Mouse (Mus musculus) heart, postnatal 36 days (tissue): ENCODE results near the gene Sptbn4. TPM values are rescaled to one million over a fixed set of nuclear protein-coding genes. Genes with fewer than 3 reads are reported as not detected.

Experiments used
- DNase-seq, 2 experiments: peaks; one replicate each; pipeline ENCODE4 v3.0.0; 2021 to 2022
- intact Hi-C: fragments of 180-260 bp; cut with DNase I; formaldehyde crosslinking; loops from one replicate; pipeline ENCODE4 v1.15.1; 2025
- total RNA-seq, 2 experiments: library from RNA; stranded (reverse); gene quantifications; 2 replicates each; pipeline ENCODE4 v1.2.3; 2021

Sptbn4 gene
- total RNA-seq, 2 experiments from 2014 or later, result 0.22 to 0.41 TPM

DNA sequence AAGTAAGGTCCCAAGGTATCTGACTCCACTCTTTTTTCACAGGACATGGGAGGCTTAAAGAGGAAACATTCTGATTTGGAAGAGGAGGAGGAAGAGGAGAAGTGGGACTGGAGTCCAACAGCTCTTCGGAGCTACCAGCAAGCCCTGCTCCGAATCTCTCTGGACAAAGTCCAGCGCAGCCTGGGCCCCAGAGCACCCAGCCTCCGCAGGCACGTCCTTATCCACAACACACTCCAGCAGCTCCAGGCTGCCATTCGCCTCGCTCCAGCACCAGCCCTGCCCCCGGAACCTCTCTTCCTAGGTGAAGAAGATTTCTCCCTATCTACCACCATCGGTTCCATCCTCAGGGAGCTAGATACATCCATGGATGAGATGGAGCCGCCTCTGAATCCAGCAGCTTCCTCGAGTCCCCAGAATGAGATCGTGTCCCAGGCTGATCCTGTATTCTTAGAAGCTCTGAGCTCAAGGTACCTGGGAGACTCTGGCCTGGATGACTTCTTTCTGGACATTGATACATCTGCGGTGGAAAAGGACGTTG is 28.7 kb upstream of the Sptbn4 start:
- intact Hi-C loops, result no loop called here
- DNase-seq, result no peak

DNA sequence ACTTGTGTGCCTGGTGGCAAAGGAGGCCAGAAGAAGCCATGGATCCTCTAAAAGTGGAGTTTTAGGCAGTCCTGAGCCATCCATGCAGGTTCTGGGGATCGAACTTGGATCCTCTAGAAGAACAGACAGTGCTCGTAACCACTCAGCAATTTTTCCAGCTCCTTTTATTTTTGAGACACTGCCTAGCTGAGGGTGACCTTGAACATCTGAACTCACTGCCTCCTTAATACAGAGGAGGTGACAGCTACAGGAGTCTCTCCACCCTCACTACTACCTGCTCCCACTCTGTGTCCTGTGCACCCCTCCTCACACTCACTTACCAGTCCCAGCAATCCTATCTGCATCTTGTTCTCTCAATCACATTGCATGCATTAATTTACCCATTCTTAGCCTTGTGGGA is 28.1 kb upstream of the Sptbn4 start:
- intact Hi-C loops, result loop anchor here (1.0 to 2.0 kb wide), 2 partner anchors 15 to 51 kb away; no protein-coding TSS in a partner anchor
- no peak for DNase-seq

DNA sequence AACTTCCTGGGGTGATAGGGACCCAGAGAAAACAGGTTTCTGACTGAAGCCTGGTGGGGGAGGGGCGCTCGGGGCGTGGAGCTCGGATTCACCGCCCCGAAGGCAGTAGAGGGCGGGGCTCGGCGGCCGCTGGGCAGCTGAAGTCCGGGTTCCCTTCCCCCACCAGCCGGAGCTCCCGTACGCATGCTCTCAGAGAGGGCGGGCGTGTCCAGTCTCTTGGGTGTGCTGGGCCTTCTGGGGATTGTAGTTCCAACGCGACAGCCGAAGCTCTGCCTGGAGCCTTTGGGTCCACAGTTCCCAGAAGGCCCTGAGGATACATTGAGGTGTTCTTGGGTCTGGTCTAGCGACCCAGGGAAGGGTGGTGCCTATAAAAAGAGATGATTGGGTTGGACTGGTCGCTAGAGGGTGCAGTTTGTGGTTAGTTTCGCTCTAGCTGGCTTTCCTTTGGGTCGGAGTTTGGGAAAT is 27.0 kb upstream of the Sptbn4 start:
- peak; percentile 96 to 98 for DNase-seq
- intact Hi-C loops, result loop anchor here (2.0 to 5.0 kb wide), 2 partner anchors 16 to 117 kb away; partner anchors contain the start of genes Gm20479 and Shkbp1

DNA sequence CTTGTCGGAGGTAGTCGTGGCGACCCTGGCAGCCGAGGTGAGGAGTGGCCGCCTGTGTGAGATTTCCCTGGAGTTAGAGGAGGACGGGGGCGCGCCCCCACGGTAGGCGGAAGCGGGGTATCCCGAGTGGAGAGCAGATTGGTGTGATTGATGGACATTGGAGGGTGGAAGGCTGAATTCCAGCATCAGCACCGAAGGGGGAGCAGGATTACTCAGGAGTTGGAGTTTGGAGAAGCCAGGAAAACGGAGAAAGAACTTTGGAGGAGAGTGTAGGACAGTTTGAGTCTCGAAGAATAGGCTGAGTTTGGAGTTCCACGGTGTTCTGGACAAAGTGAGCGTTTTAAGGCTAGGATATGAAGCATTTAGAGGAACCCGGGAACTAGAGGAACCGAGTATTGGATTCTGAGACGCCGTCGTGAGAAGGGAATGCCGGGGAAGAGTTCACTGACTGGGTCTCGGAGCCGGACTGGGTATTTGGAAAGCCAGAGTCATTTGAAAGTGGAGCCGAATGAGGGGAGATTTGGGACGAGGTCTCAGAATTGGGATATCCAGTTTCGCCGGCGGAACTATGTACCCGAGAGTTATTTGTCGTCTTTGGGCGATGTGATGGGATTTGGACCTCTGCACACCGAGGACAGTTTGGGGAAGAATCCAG is 26.5 kb upstream of the Sptbn4 start:
- DNase-seq, result no peak
- intact Hi-C loops, result loop anchor here (2.0 to 5.0 kb wide), 2 partner anchors 17 to 117 kb away; partner anchors contain the start of genes Gm20479 and Shkbp1

DNA sequence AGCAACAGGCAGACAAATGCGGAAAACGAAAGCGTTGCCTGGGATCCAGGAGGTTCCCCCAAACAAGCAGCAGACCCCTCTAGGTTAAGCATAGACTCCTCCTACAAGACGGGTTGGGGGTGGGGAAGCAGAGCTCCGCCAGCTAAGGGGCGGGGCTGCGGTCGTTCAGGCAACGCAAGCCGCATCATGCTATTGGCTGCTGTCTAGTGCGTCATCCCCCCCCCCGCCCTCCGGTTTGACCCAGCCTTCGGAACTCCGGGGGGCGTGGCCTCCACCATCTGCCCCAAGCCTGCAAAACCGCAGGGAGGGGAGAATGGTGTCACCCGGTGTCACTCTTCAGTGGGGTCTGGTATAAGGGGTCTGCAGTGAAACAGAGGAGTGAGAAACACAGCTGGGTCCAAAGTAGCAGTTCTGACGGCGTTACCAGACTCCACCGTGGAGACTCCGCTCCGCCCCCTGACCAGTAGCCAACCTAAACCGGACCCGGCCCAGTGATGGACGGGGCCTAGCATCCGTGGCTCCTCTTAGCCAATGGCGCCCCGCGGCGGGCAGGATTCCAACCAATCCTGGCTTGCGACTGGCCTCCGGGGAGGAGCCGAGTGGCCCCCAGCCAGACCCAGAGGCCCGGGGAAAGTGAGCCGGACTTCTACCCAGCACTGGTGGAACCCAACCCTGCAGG is 25.8 kb upstream of the Sptbn4 start, which contains the start of gene Sertad3:
Gene Sertad3, plus strand, starts transcription at position 613 of the 679 bp plus-strand sequence.
- intact Hi-C loops, result loop anchor here (5.0 kb wide), 1 partner anchor 116 kb away; the partner anchor contains the start of genes Gm20479 and Shkbp1
- DNase-seq, result peak; percentile 100

DNA sequence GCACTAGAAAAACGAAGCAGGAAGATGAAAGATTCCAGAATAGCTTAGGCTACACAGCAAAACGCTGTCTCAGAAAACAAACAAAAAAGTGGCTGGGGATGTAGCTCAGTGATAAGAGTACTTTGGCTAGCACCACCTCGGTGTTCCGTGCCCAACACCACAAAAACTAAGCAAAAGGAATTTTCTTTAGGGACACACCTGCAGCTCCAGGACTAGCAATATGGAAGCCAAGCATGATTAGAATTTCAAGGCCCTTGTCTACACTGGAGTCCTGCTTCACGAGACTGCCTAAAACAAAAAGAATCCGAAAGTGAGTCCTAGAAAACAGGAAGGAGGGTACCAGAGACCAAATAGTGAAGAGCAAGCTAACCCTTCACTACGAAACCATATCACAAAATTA is 25.1 kb upstream of the Sptbn4 start:
- peak in 1 of 2 experiments; percentile 42 for DNase-seq
- intact Hi-C loops, result loop anchor here (5.0 kb wide), 1 partner anchor 115 kb away; the partner anchor contains the start of genes Gm20479 and Shkbp1

DNA sequence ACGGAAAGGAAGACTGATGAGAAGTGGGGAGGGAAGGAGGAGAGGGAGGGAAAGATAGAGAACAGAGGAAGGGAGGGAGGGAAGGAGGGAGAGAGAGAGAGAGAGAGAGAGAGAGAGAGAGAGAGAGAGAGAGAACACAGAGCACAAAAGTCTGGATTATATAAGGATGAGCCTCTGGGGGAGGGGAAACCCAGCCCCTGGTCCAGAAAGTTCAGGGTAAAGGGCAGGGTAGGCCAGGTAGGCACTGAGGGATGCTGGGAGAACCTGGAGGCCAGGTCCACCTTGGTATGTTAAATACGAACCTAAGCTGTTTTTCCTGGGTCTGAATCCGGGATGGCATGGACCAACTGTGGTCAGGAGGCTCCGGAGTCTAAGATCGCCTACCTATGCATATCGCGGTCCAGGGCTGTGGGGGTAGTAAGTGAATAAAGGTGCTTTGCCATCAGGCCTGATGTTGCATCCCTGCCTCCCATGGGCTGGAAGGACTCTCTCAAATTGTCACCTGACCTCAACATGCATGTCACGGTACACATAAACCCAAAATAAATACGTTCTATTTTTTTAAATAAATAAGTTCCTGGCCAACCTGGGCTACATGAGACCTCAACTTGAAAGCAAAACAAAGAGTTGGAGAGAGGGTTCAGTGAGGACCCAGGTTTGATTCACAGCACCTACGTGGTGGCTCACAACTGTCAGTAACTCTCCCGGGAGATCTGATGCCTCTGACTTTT is 24.1 kb upstream of the Sptbn4 start:
- intact Hi-C loops, result loop anchor here (5.0 kb wide), 1 partner anchor 114 kb away; the partner anchor contains the start of genes Gm20479 and Shkbp1
- DNase-seq, result no peak

DNA sequence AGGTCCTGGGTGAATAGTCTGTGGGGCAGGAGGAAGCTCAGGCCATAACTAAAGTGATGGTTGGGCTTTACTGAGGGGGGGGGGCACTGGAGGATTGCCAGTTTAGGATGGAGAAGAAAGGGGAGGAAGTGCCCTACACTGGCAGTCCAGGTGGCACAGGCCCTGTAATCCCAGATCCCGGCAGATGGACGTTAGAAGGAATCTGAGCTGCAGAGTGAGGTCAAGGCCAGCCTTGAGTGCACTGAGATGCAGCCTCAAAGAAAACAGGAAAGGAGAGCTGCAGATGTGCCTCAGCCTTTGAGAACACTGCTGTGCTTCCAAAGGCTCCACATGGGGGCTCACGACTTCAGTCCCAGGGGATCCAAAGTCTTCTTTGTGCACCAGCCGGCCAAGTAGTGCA is 20.2 kb upstream of the Sptbn4 start:
- intact Hi-C loops, result no loop called here

DNA sequence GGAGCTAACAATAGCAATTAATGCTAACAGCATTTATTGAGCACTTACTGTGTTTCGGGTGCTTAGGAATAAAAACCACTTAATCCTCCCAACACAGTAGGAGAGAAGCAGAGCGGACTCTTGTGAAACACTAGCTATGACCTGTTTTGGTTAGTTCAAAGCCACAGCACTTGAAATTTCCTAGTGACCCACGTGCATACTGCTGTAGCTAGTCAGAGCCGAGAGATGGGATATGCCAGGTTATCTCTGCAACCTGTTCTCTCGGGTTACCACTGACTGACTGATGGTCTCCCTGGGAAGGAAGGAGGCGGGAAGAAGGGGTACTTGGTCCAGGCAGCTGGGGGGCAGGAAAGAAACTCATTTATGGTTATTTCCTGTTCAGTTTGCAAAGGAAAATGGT is 13.0 kb upstream of the Sptbn4 start:
- DNase-seq, result no peak
- intact Hi-C loops, result no loop called here

More for the DNA sequence above, 20.2 kb upstream of the Sptbn4 start:
- no peak for DNase-seq

DNA sequence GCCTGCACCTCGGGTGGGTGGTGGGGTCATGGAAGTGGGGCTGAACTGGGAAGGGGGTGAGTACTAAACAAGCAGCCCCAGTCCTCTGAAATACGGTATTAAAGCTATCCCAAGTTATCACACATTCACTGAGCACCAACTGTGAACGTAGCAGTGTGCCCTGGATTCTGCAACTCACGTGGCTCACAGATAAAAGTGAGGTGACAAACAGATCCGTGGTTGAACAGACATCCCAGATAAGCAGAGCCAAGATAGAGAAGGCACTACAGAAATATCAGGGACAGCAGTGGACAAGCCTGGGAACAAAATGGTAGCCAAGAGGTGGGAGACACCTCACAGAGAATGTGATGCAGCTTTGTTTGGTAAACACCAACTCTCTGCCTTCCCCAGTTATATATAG is 12.2 kb upstream of the Sptbn4 start:
- intact Hi-C loops, result no loop called here
- no peak for DNase-seq

DNA sequence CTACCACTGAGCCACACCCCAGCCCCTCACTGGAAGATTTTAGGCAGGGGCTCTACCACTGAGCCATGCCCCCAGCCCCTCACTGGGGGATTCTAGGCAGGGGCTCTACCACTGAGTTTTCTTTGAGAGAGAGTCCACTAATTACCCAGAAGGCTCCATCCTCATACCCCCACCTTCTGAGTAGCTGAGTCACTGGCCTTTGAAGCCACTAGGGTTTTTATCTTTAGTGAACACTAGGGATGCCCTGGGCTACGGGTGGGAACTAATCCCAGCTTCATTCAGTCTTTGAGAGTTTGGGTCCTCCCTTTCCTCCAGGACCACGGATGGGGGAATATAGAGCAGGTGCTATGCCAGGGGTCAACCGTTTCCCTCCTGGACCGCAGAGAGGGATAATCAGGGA is 11.1 kb upstream of the Sptbn4 start:
- no peak for DNase-seq
- intact Hi-C loops, result no loop called here

DNA sequence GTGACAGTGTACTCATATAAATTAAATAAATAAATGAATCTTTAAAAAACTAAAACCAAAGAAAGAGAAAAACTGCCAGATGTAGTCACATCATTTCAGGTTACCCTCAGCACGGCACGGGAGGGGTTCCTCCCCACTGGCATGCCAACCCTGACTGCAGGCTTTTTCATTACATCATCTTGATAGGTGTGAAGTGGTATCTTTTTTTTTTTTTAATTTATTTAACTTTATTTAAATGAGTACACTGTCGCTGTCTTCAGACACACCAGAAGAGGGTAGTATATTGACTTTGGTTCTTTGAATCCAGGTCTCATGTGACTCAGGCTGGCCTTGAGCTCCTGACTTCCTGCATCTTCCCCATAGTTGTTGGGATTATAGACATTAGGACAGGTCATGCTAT is 7.8 kb upstream of the Sptbn4 start:
- intact Hi-C loops, result no loop called here
- no peak for DNase-seq

DNA sequence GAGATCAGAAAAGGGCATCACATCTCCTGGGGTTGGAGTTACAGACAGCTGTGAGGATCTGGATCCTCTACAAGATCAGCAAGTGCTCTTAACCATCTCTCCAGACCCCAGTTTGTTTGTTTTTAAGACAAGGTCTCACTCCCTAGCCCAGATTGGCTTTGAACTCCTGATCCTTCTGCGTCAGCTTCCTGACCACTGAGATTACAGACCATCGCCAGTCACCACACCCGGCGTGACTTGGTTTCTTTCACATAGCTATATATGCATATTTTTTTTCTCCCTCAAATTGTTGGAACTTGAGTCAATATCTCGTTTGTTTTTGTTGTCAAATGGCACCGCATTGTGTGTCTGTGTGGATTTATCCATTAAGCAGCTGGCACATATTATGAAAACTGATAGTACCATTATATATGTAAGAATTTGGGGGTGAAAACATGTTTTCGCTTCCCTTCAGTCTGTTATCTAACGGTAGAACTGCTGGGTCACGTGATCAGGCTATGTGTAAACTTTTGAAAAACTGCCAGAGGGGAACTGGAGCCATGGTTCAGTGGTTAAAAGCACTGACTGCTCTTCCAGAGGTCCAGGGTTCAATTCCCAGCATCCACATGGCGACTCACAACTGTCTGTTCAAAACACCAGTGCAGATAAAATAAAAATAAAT is 7.1 kb upstream of the Sptbn4 start:
- DNase-seq, result no peak
- intact Hi-C loops, result no loop called here

DNA sequence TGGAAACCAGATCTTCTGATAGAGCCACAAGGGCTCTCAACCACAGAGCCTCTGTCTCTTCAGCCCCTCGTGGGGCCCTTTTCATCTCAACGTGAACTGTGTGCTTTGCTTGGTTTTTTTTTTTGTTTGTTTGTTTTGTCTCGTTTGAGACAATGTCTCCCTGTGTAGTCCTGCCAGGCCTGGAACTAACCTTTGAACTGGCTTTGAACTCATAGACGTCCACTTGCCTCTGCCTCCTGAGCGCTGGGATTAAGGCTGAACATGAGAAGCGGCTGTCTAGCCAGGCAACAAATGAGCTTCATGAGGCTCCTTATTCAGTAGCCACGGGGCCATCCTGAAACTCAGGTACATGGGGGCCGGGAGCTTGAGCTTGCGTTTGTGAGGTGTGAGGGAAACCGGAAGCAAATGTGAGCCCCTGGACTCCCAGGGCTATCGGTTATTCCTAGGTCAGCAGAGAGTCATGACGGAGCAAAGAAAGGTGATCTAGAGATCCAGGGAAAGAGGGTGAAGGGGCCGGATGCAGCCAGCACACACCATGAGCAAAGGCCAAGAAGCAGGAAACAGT is 4.8 kb upstream of the Sptbn4 start:
- no peak for DNase-seq
- intact Hi-C loops, result no loop called here

DNA sequence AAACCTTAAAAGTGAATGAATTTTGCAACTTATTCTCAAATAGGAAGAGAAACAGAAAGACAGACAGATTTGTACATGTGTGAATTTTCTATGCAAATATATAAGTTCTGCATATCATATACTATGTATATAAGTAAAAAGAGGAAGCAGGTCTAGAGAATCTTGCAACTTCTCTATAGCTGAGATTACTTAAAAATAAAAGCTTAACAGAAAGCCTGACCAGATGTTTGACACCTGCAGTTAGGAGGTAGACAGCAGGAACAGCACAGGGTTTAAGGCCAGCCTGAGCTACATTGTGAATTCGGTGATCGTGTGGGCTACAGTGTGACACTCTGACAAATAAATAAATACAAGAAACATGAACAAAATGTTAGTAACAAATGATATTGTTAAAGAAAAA is 3.9 kb upstream of the Sptbn4 start:
- DNase-seq, result no peak
- intact Hi-C loops, result no loop called here

DNA sequence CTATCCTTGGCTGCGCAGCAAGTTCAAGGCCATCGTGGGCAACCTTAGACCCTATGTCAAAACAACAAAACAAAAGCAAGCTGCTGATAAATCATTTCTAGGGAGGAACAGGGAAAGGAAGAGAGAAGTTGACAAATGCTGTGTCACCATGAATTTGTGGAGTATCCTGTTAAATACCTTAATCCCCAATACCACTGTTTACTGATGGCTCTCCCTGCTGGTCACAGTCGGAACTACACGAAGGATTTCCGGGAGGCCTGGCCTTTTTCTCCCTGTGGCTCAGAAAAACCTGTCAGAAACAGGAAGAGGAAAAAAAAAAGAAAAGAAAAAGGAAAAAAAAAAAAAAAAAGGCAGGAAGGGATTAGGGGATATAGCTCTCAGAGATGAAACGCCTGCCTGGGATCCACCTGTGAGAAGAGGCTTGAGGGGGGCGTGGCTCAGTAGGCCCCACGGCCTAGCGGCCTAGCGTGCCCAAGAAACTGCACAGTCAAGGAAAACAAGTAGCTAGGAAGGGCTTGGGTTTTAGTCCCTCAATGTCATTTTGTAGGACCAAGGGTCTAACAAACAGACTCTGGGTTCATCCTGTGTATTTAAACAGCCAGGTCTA is 1.9 kb upstream of the Sptbn4 start:
- intact Hi-C loops, result no loop called here
- peak; percentile 73 to 83 for DNase-seq

DNA sequence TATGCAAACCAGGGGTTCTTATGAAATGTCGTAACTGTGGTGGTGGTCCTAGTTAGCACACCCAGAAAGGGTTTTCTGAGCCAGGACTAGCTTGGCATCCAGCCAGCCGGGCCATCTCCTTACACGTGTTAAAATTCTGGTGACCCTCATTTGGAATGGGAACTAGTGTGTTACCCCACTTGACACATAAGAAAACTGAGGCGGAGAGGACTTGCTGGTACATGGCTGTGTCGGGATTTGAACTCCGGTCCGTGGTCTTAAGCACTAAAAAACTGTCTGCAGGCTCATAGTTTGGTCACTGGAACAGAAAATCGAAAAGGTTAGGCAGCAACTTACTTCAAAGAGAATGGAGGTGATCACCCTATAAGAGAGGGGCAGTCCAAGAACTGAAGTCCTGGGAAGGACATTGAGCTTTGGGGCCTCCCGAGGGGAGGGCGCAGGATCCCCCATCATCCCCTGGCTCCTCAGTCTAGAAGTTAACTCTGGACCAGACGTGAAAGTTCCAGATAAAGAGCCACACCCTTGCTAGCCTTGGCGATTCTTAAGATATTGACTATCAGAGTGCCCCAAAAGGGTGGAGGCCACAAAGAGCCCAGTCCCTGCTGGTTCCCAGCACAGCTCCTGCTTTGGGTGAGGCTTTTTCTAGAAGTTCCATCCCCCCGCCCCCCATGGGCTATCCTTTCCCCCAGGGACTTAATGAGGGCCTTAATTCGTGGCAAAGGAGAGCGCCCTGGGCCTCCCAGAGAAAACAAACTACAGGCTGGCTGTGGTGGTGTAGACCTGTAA is 1.1 kb upstream of the Sptbn4 start:
- intact Hi-C loops, result no loop called here
- peak; percentile 29 to 31 for DNase-seq
